Mouse (Mus musculus) layer of hippocampus, postnatal 14 days (tissue): ENCODE measurements around the gene Herc3. TPM values are rescaled to one million over a fixed set of nuclear protein-coding genes. Genes with fewer than 3 reads are reported as not detected.

Source experiments
- DNase-seq, 2 experiments: peaks; one replicate each; pipeline ENCODE4 v3.0.0; 2021 to 2022; ENCODE audit warnings: low spot score in 2 of 2, mixed read lengths in 1 of 2
- total RNA-seq, 2 experiments: library from RNA; stranded (reverse); gene quantifications; 2 replicates each; pipeline ENCODE4 v1.2.3; 2021

Gene Herc3
- total RNA-seq, 2 experiments from 2014 or later, result 241 to 256 TPM

DNA sequence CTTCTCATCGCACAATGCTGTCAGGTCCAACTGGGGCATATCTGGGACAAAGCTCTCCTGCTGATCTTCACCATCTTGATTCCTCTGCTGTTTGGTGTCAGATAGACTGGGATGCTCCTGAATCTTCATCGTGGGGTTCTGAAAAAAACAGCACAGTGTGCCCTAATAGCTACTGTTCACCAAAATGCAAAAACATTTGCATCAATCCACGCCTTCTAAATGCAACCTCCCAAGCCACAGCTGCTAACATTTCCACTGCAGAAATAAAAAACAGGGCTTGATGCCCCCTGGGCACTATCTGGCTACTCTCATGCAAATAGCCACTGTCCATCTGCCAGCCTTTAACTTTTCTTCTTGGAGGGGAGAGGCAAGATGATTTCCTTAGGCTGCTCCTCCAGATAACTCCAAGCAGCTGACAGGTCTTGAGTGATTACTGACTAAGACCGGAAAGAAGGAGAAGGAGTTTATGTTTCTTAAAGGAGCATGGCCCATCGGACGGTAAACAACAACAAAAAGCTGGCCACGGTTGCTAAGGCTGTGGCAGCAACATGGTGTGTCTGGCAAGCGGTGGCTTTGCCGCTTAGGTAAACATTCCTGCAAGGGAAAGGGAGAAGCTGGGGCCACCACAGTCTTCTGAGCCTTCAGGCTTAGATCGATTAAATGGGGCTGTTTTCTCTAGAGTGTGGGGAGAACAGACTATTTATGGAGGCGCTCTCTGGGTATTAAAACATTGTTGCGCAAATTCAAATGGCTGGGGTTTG is 134.0 kb downstream of the Herc3 start:
- peak in 1 of 2 experiments; percentile 12 for DNase-seq

DNA sequence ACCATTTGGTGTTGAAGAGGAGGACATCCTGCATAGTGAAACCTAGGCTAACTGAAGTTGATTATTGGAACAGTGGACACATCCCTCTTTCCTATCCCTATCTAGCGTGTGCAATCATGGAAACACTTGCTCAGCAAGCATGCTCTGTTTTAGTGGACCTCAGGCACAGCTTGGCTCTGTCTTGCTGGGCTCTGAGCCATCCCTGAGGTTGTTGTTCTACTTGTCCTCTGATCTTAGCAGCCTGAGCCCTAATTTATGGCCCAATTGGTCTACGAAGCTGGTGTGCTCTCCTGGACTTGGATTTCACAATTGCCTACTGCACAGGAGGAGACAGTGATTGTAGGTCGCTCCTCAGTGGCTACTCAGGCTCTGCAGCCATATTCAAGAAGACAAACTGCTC is 137.0 kb downstream of the Herc3 start:
- no peak for DNase-seq

Other genes with a start within 250 kb of the Herc3 start
- gene Abcg2, start 246.9 kb upstream of the Herc3 start, total RNA-seq, result 10 to 100 TPM; 23.5 to 24.8 TPM
- gene Nap1l5, start 75.6 kb downstream of the Herc3 start, total RNA-seq, result 100 to 1,000 TPM; 212 to 254 TPM
- gene Fam13a, start 193.1 kb downstream of the Herc3 start, total RNA-seq, result 10 to 100 TPM; 17.3 to 17.7 TPM